Mouse (Mus musculus) spleen, postnatal 14 days (tissue): ENCODE data around the gene Fkbp4.
"Not testable (repeated sequence)": the region's sequence is repeated elsewhere in the genome, so short reads cannot be mapped to it uniquely, and the experiment has no call there.

ENCODE experiments used
- DNase-seq, 2 experiments: peaks; one replicate each; pipeline ENCODE4 v3.0.0; 2021 to 2022; ENCODE audit warnings: low spot score in 2 of 2

Gene Fkbp4

GRCm38 (mm10) chr6:128397574-128398261 is 40.8 kb downstream of the Fkbp4 start:
- DNase-seq = no peak

- DNase-seq = no peak
Measured at GRCm38 (mm10) chr6:128390683-128391082, 47.8 kb downstream of the Fkbp4 start.

- no peak for DNase-seq
Measured at GRCm38 (mm10) chr6:128389185-128389584, 49.3 kb downstream of the Fkbp4 start.

GRCm38 (mm10) chr6:128385026-128385425 is 53.5 kb downstream of the Fkbp4 start:
- no peak for DNase-seq

DNA sequence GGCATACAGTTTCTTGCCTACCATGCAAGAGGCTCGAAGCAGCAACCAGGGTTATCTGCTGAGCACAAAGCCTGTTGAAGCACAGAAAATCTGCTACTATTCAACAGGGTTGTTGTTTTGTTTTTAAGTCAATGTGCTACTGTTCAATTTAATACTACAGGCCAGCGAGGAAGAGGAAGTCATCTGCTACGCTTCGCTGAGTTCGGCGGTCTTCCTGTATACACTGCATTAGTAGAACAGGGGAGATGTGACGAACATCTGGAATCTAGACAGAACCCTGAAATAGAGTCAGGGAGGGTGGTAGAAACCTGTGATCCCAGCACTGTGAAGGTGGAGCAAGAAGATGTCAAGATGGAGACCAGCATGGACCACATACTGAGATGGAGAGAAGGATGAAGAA is 54.7 kb downstream of the Fkbp4 start:
- DNase-seq = peak in 1 of 2 experiments; percentile 26

DNA sequence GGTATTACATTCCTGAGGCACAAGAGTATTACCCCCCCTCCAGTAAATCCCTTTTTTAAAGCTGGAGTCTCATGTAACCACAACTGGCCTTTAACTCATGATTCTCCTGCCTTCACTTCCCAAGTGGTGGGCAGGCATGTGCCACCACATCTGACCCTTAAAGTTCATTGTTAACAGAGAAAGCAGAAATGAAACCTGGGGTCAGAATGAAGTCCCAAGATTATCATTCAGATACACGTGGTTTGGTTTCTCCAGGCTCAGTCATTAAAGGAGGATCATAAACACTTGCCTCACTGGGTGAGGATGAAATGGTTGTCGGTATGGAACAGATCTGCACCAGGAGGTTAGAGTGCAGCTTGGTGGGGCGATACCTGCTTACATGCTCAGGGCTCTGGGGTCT is 57.2 kb downstream of the Fkbp4 start:
- no peak for DNase-seq

DNA sequence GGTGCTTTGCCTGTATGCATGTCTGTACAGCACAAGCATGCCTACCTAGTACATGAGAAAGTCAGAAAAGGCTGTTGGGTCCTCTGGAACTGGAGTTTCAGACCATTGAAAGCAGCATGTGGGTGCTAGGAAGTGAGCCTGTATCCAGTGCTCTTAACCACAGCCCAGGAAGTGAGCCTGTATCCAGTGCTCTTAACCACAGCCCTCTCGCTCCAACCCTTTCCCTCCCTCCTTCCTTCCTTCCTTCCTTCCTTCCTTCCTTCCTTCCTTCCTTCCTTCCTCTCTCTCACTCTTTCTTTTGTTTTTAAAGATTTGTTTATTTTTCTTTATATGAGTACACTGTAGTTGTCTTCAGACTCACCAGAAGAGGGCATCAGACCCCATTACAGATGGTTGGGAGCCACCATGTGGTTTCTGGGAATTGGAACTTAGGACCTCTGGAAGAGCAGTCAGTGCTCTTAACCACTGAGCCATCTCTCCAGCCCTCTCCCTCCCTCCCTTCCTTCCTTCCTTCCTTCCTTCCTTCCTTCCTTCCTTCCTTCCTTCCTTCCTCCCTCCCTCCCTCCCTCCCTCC is 57.8 kb downstream of the Fkbp4 start:
- DNase-seq = not testable (repeated sequence)
